Mouse (Mus musculus) CD4-positive, CD25-positive, alpha-beta regulatory T cell, adult 4 months (primary cell): ENCODE results near the gene Wdr19. TPM values are rescaled to one million over a fixed set of nuclear protein-coding genes. Genes with fewer than 3 reads are reported as not detected.

Source experiments
- ATAC-seq: one replicate; pipeline ENCODE4 v1.8.0; 2017
- polyA plus RNA-seq, 2 experiments: library from polyadenylated mRNA; unstranded; fragments of 100-300 nt; shearing (Covaris generic); gene quantifications; one replicate each; pipeline ENCODE4 v1.2.1; 2017

The Wdr19 gene
- polyA plus RNA-seq, 2 experiments from 2014 or later: 2.7 to 4.9 TPM

- no peak for ATAC-seq
Measured at GRCm38 (mm10) chr5:65305516-65305915, 106.0 kb downstream of the Wdr19 start.

- no peak for ATAC-seq
Measured at GRCm38 (mm10) chr5:65308208-65308607, 108.7 kb downstream of the Wdr19 start.

DNA sequence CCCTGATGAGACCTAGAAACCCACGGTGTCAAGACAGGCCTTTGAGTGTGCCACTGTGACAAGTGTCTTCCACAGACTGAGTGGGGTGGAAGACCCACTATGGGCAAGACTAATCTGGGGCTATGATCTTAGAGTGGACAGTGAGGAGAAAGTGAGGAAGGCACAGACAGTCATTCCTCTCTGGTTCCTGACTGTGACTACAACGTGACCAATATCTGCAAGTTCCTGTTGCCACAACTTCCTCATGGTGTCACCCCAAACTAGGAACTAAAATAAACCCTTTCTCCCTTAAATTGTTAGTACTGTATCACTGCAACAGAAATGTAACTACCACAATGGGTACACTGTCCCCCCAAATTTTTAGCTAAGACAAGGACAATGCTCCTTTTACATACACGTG lies 109.4 kb downstream of the Wdr19 start:
- no peak for ATAC-seq

Other genes starting within 250 kb of the Wdr19 start
- gene Tlr6, start 239.6 kb upstream of the Wdr19 start, polyA plus RNA-seq: 1 to 10 TPM; 5.6 to 8.7 TPM
- 1 to 10 TPM; 2.3 to 4.9 TPM for gene Fam114a1, start 229.6 kb upstream of the Wdr19 start, polyA plus RNA-seq
- 10 to 100 TPM; 21.5 to 26.1 TPM for gene Tmem156, start 107.6 kb upstream of the Wdr19 start, polyA plus RNA-seq
- 1 to 10 TPM; 5.4 to 6.1 TPM for gene Klhl5, start 92.2 kb upstream of the Wdr19 start, polyA plus RNA-seq
- 10 to 100 TPM; 76.5 to 78.8 TPM for gene Rfc1, start 136.0 kb downstream of the Wdr19 start, polyA plus RNA-seq
- not detected for gene Klb, start 148.6 kb downstream of the Wdr19 start, polyA plus RNA-seq
- gene Rpl9, start 191.7 kb downstream of the Wdr19 start, polyA plus RNA-seq: 1,000 to 10,000 TPM; 2,375 to 2,759 TPM
- gene Lias, start 191.8 kb downstream of the Wdr19 start, polyA plus RNA-seq: 10 to 100 TPM; 31.6 to 44.7 TPM
- gene Ugdh, start 236.3 kb downstream of the Wdr19 start, polyA plus RNA-seq: 10 to 100 TPM; 11.3 to 12.2 TPM